ENCODE assay signal across 16 mouse cellular contexts in genomic region chr2:166563076-166563475, GRCm38 (mm10).
"Had no signal": no experiment of that assay in that cellular context is flagged by ENCODE, and none has a peak within 500 bp of the region (broad histone marks: within the 10 kb centered on the region; RNA-seq: fewer than 3 reads in every experiment).

No protein-coding gene starts in this region.

- H3K4me2 ChIP-seq: liver, embryonic 15.5 days; lung, embryonic 15.5 days; midbrain, embryonic 11.5 days; midbrain, embryonic 13.5 days; midbrain, embryonic 15.5 days; neural tube, embryonic 12.5 days had no signal

- ATAC-seq: liver, postnatal 0 days had no signal

- H3K9me3 ChIP-seq: liver, embryonic 15.5 days; lung, embryonic 15.5 days; midbrain, embryonic 13.5 days; midbrain, embryonic 15.5 days; neural tube, embryonic 12.5 days had no signal

- DNase-seq: liver, postnatal 0 days; lung, adult 2 months; lung, postnatal 14 days; lung, postnatal 36 days; right cerebral cortex, postnatal 14 days; thymus, adult 18-20 months; thymus, postnatal 14 days; thymus, postnatal 36 days had no signal

- H3K27me3 ChIP-seq: liver, embryonic 15.5 days; lung, embryonic 15.5 days; midbrain, embryonic 15.5 days had no signal

- H3K27ac ChIP-seq: liver, embryonic 15.5 days; lung, embryonic 15.5 days; macrophage; midbrain, embryonic 13.5 days; midbrain, embryonic 15.5 days; neural tube, embryonic 12.5 days had no signal

- H3K36me3 ChIP-seq: lung, embryonic 15.5 days; midbrain, embryonic 15.5 days had no signal

- H3K4me3 ChIP-seq: liver, embryonic 15.5 days; lung, embryonic 15.5 days; megakaryocyte, embryonic 14.5 days; midbrain, embryonic 13.5 days; midbrain, embryonic 15.5 days; neural tube, embryonic 12.5 days had no signal

- H3K9ac ChIP-seq: liver, embryonic 15.5 days; liver, postnatal 0 days; lung, embryonic 15.5 days; midbrain, embryonic 13.5 days; midbrain, embryonic 15.5 days; neural tube, embryonic 12.5 days had no signal
